Mouse (Mus musculus) liver, embryonic 12.5 days (tissue): ENCODE measurements around the gene Rexo1. TPM values are rescaled to one million over a fixed set of nuclear protein-coding genes. Genes with fewer than 3 reads are reported as not detected.

ENCODE experiments used
- ATAC-seq: fragments of 200-750 bp; cut with Nextera tagmentation; 2 replicates; pipeline ENCODE4 v1.8.0; 2017; ENCODE audit warnings: moderate number of reproducible peaks, mild to moderate bottlenecking, moderate library complexity
- H3K27ac ChIP-seq: fragments of 300-500 bp; sonication (generic); 2 replicates; pipeline ENCODE4 v1.5.1; 2016; ENCODE audit warnings: mild to moderate bottlenecking
- H3K27me3 ChIP-seq: fragments of 300-500 bp; sonication (generic); replicated peaks from 2 replicates; pipeline ENCODE4 v1.6.1; 2016; ENCODE audit warnings: mild to moderate bottlenecking, moderate library complexity
- H3K36me3 ChIP-seq: fragments of 300-500 bp; sonication (generic); 2 replicates; pipeline ENCODE4 v1.6.1; 2016; ENCODE audit warnings: mild to moderate bottlenecking, moderate library complexity
- H3K4me1 ChIP-seq: fragments of 300-500 bp; sonication (generic); 2 replicates; pipeline ENCODE4 v1.6.1; 2016
- H3K4me2 ChIP-seq: fragments of 300-500 bp; sonication (generic); 2 replicates; pipeline ENCODE4 v1.6.1; 2016; ENCODE audit warnings: mild to moderate bottlenecking, moderate library complexity
- H3K4me3 ChIP-seq: fragments of 300-500 bp; sonication (generic); 2 replicates; pipeline ENCODE4 v1.5.1; 2016; ENCODE audit warnings: mild to moderate bottlenecking, moderate library complexity
- H3K9ac ChIP-seq: fragments of 300-500 bp; sonication (generic); 2 replicates; pipeline ENCODE4 v1.6.1; 2016; ENCODE audit warnings: mild to moderate bottlenecking, moderate library complexity
- H3K9me3 ChIP-seq: fragments of 300-500 bp; sonication (generic); replicated peaks from 2 replicates; pipeline ENCODE4 v1.6.1; 2016; ENCODE audit warnings: mild to moderate bottlenecking, moderate library complexity
- WGBS: fragments of 180-500 bp; shearing (Covaris S2); methylation state at CpG from one replicate; pipeline ENCODE4 v1.1.7; 2016; ENCODE audit not compliant: insufficient replicate concordance; 5-methylcytosine and 5-hydroxymethylcytosine counted together
- polyA plus RNA-seq: library from polyadenylated mRNA; unstranded; fragments of >200 nt; fragmentation: Nextera tagmentation; extraction: Ambion mirVana; gene quantifications from 2 replicates; pipeline ENCODE4 v1.2.1, GENCODE M21; 2016

Gene Rexo1
- polyA plus RNA-seq, 1 experiment from 2014 or later, result 23.9 TPM

DNA sequence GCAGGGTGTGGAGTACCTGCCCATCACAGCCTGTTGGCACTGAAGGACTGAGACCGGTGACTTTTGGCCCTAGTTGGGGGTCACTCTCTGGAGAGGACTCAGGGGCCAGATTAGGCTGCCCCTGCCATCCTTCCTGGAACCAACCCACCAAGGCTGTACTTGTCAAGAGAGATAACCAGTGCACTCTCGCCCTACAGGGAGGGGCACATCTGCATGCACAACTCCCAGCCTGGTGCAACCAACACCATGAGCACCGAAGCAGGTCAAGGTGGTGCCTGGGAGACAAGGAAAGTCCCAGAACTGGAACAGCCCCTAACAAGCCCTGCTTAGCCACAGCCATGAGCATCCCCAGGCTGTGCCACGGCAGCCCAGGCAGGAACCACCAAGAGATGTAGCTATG is 14.4 kb downstream of the Rexo1 start:
- H3K9me3 ChIP-seq, result no peaks in the 10 kb centered on the region
- H3K27me3 ChIP-seq, result no peaks in the 10 kb centered on the region
- 60% methylated on average over 4 of the region's 4 CpGs for WGBS
- peak overlapping the region; percentile 59 for H3K9ac ChIP-seq
- peak overlapping the region; percentile 81 for H3K27ac ChIP-seq
- peak; percentile 83 for ATAC-seq
- no peak overlapping the region for H3K4me3 ChIP-seq
- peak overlapping the region; percentile 52 for H3K4me2 ChIP-seq
- peaks cover 48% of the 10 kb centered on the region for H3K4me1 ChIP-seq
- H3K36me3 ChIP-seq, result peaks cover 96% of the 10 kb centered on the region

- ATAC-seq, result no peak
- 83% methylated on average over 8 of the region's 8 CpGs for WGBS
- H3K4me2 ChIP-seq, result no peak overlapping the region
Observed at GRCm38 (mm10) chr10:80545590-80545989, 15.8 kb downstream of the Rexo1 start.

DNA sequence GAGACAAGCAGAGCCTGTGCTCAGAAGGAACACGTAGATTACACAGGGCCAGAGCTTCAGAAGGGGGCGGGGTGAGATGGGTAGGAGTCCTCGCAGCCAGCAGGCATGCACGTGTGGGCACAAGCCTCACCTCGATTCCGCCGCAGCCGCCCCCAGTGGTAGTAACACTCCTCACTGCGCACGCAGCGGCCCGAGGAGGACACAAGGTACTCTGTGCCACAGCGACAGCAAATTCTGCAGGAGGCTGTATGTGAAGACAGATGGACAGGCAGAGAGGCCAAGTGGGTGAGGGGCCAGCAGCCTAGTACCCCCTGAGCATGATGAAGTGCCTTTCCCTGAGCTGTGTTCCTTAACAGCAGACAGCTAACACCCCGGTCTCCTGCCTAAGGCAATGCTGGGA is 17.5 kb downstream of the Rexo1 start:
- Histone ChIP-seq H3K36me3 (peaks cover 84% of the 10 kb centered on the region), H3K9me3 (no peaks in the 10 kb centered on the region)

More at GRCm38 (mm10) chr10:80545590-80545989, 15.8 kb downstream of the Rexo1 start:
- Histone ChIP-seq H3K9me3 (no peaks in the 10 kb centered on the region), H3K4me1 (peaks cover 48% of the 10 kb centered on the region), H3K27me3 (no peaks in the 10 kb centered on the region), H3K9ac (no peak overlapping the region), H3K4me3 (no peak overlapping the region), H3K36me3 (peaks cover 100% of the 10 kb centered on the region), H3K27ac (0 out of 2 replicates have a peak overlapping the region, but pooled peaks have one; percentile 42)

DNA sequence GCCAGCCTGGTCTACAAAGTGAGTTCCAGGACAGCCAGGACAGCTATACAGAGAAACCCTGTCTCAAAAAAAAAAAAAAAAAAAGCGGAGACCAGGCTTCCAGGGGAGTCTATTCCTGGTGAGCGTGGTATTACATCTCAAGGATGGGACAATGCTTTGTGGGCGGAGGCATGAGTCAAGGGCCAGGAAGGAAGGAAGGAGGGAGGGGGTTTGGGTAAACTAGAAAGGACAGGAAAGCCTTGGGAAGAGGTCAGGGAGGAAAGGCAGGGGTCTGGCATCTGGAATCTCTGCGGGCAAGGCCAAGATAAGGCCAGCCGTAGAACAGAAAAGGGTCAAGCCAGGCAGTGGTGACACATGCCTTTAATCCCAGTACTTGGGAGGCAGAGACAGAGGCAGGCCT is 21.9 kb downstream of the Rexo1 start:
- peak overlapping the region; percentile 85 for H3K4me2 ChIP-seq
- WGBS, result 11% methylated on average over 5 of the region's 5 CpGs
- ATAC-seq, result no peak; the same call in 1 of the 2 replicates
- peaks cover 40% of the 10 kb centered on the region for H3K36me3 ChIP-seq
- H3K27ac ChIP-seq, result peak overlapping the region; percentile 68
- H3K4me1 ChIP-seq, result peaks cover 60% of the 10 kb centered on the region
- H3K4me3 ChIP-seq, result no peak overlapping the region
- 0 out of 2 replicates have a peak overlapping the region, but pooled peaks have one; percentile 45 for H3K9ac ChIP-seq
- H3K27me3 ChIP-seq, result peaks cover 26% of the 10 kb centered on the region
- H3K9me3 ChIP-seq, result no peaks in the 10 kb centered on the region

More for the DNA sequence above, 17.5 kb downstream of the Rexo1 start:
- Histone ChIP-seq H3K4me2 (no peak overlapping the region), H3K4me3 (no peak overlapping the region), H3K27ac (no peak overlapping the region), H3K4me1 (peaks cover 55% of the 10 kb centered on the region), H3K27me3 (no peaks in the 10 kb centered on the region), H3K9ac (no peak overlapping the region)
- WGBS, result 90% methylated on average over 14 of the region's 14 CpGs
- no peak for ATAC-seq

- 2% methylated on average over 30 of the region's 30 CpGs for WGBS
- Histone ChIP-seq H3K27ac (peak within 1 kb of the TSS; percentile 80), H3K4me1 (peaks cover 66% of the 10 kb centered on the region), H3K9ac (peak within 1 kb of the TSS; percentile 62), H3K4me3 (peak within 1 kb of the TSS; percentile 52), H3K36me3 (peaks cover 34% of the 10 kb centered on the region), H3K27me3 (peaks cover 26% of the 10 kb centered on the region), H3K4me2 (peak within 1 kb of the TSS; percentile 85), H3K9me3 (no peaks in the 10 kb centered on the region)
- peak; percentile 93 for ATAC-seq
Observed at GRCm38 (mm10) chr10:80538710-80539394, 22.5 kb downstream of the Rexo1 start, which contains the start of gene Atp8b3. Gene Atp8b3 (minus strand): TSS chr10:80539124.

GRCm38 (mm10) chr10:80538180-80538579 is 23.2 kb downstream of the Rexo1 start:
- Histone ChIP-seq H3K9me3 (no peaks in the 10 kb centered on the region), H3K27ac (0 out of 2 replicates have a peak overlapping the region, but pooled peaks have one; percentile 80), H3K4me1 (peaks cover 73% of the 10 kb centered on the region), H3K4me3 (no peak overlapping the region; the same call in 1 of the 2 replicates), H3K27me3 (peaks cover 26% of the 10 kb centered on the region), H3K9ac (peak overlapping the region; percentile 62; the same call in 1 of the 2 replicates), H3K36me3 (peaks cover 27% of the 10 kb centered on the region), H3K4me2 (peak overlapping the region; percentile 85)
- no peak for ATAC-seq
- 60% methylated on average over 5 of the region's 5 CpGs for WGBS

GRCm38 (mm10) chr10:80535711-80536110 is 25.6 kb downstream of the Rexo1 start:
- WGBS, result 8% methylated on average over 13 of the region's 13 CpGs
- Histone ChIP-seq H3K4me2 (peak overlapping the region; percentile 94), H3K9ac (peak overlapping the region; percentile 51), H3K9me3 (no peaks in the 10 kb centered on the region), H3K27ac (peak overlapping the region; percentile 91), H3K36me3 (peaks cover 2% of the 10 kb centered on the region; the same call in 1 of the 2 replicates), H3K4me3 (peak overlapping the region; percentile 62), H3K27me3 (peaks cover 31% of the 10 kb centered on the region), H3K4me1 (peaks cover 78% of the 10 kb centered on the region)
- no peak for ATAC-seq

DNA sequence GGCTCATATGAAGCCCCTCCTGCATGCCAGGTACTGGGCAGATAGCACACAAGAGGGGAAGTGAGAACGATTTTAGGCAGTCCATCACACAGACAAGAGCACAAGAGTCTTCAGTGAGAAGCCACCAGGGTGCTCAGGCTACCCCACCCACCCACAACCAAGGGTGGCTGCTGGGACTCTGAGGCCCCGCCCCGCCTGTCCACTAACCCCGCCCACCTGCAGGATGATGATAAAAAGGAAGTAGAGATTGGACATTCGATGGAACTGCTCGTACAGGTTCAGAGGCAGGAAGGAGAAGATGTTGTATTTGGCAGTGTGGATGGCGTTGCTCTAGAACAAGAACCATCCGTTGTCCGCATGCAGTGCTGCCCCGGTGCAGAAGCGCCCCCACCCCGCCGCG is 26.3 kb downstream of the Rexo1 start:
- H3K27me3 ChIP-seq, result peaks cover 34% of the 10 kb centered on the region
- peak overlapping the region; percentile 51 for H3K9ac ChIP-seq
- peak overlapping the region; percentile 94 for H3K4me2 ChIP-seq
- H3K4me1 ChIP-seq, result peaks cover 71% of the 10 kb centered on the region
- WGBS, result 3% methylated on average over 14 of the region's 14 CpGs
- H3K9me3 ChIP-seq, result no peaks in the 10 kb centered on the region
- peak overlapping the region; percentile 91 for H3K27ac ChIP-seq
- H3K36me3 ChIP-seq, result no peaks in the 10 kb centered on the region
- ATAC-seq, result peak; percentile 44; the same call in 1 of the 2 replicates
- peak overlapping the region; percentile 62 for H3K4me3 ChIP-seq

DNA sequence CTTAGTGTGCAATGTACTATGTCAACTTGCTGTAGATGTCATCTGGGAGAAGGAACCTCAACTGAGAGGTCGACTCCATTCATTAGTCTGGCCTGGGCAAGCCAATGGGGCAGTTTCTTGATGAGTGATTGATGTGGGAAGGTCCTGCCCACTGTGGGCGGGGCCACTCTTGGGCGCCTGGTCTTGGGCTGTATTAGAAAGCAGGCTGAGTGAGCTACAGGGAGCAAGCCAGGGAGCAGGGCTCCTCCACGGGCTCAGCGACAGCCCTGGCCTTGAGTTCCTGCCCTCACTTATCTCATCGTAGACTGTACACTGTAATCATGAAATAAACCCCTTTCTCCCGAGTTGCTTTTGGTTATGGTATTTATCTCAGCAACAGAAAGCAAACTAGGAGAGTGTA is 27.7 kb downstream of the Rexo1 start:
- Histone ChIP-seq H3K4me1 (peaks cover 58% of the 10 kb centered on the region), H3K4me2 (peak overlapping the region; percentile 94), H3K27me3 (peaks cover 46% of the 10 kb centered on the region), H3K36me3 (no peaks in the 10 kb centered on the region), H3K9me3 (no peaks in the 10 kb centered on the region), H3K27ac (peak overlapping the region; percentile 91), H3K9ac (peak overlapping the region; percentile 37; the same call in 1 of the 2 replicates), H3K4me3 (no peak overlapping the region)
- WGBS, result 5% methylated on average over 7 of the region's 7 CpGs
- peak; percentile 82 for ATAC-seq

GRCm38 (mm10) chr10:80532783-80533182 is 28.6 kb downstream of the Rexo1 start:
- H3K4me1 ChIP-seq, result peaks cover 49% of the 10 kb centered on the region
- WGBS, result 73% methylated on average over 11 of the region's 11 CpGs
- no peak for ATAC-seq
- H3K4me3 ChIP-seq, result no peak overlapping the region
- H3K36me3 ChIP-seq, result no peaks in the 10 kb centered on the region
- no peaks in the 10 kb centered on the region for H3K9me3 ChIP-seq
- H3K9ac ChIP-seq, result peak overlapping the region; percentile 42; the same call in 1 of the 2 replicates
- 0 out of 2 replicates have a peak overlapping the region, but pooled peaks have one; percentile 91 for H3K27ac ChIP-seq
- 0 out of 2 replicates have a peak overlapping the region, but pooled peaks have one; percentile 94 for H3K4me2 ChIP-seq
- H3K27me3 ChIP-seq, result peaks cover 49% of the 10 kb centered on the region

- Histone ChIP-seq H3K27me3 (peaks cover 75% of the 10 kb centered on the region), H3K27ac (no peak overlapping the region), H3K4me2 (no peak overlapping the region), H3K9ac (no peak overlapping the region), H3K36me3 (no peaks in the 10 kb centered on the region), H3K4me3 (no peak overlapping the region), H3K4me1 (no peaks in the 10 kb centered on the region), H3K9me3 (0 out of 2 replicates have a peak, but pooled peaks cover 5% of the 10 kb centered on the region)
- no peak for ATAC-seq
- 40% methylated on average over 9 of the region's 9 CpGs for WGBS
Observed at GRCm38 (mm10) chr10:80526172-80526571, 35.2 kb downstream of the Rexo1 start.

DNA sequence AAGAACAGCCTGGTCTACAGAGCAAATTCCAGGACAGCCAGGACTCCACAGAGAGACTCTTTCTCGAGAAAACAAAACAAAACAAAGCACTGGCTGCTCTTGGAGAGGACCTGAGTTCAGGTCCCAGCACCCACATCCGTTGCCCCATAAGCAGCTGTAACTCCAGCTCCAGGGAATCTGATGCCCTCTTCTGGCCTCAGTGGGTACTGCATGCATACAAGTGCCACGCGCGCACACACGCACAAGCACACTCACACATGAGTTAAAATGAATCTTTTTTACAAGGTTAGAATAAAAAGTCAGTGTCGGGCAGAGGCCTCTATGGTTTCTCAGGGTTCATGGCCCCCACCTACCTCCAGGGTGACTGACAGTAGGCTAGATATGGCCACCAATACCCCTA is 38.1 kb downstream of the Rexo1 start:
- Histone ChIP-seq H3K27me3 (peaks cover 78% of the 10 kb centered on the region), H3K4me3 (no peak overlapping the region), H3K36me3 (no peaks in the 10 kb centered on the region), H3K27ac (no peak overlapping the region), H3K4me1 (no peaks in the 10 kb centered on the region), H3K9ac (no peak overlapping the region), H3K4me2 (no peak overlapping the region), H3K9me3 (0 out of 2 replicates have a peak, but pooled peaks cover 5% of the 10 kb centered on the region)
- WGBS, result 83% methylated on average over 7 of the region's 7 CpGs
- no peak for ATAC-seq
